Mouse (Mus musculus) testis, adult 2 months (tissue): ENCODE measurements at regions not wholly inside any gene's neighbourhood (a gene's known extent, or its start where the extent isn't known, plus 50 kb on each side); places are given as distances from the start of the nearest gene placed in this dataset.
"Not testable (repeated sequence)": the region's sequence is repeated elsewhere in the genome, so short reads cannot be mapped to it uniquely, and the experiment has no call there.

Source experiments
- CTCF ChIP-seq: fragments of 200-500 bp; IDR thresholded peaks from 2 replicates; pipeline ENCODE4 v1.5.1; 2012; ENCODE audit warnings: low read depth, mild to moderate bottlenecking, inconsistent platforms, low read length, moderate library complexity; ENCODE audit not compliant: control insufficient read depth, insufficient read depth, insufficient replicate concordance
- POLR2A ChIP-seq: fragments of 200-500 bp; IDR thresholded peaks from 2 replicates; pipeline ENCODE4 v1.6.1; 2012; ENCODE audit warnings: low read depth, mild to moderate bottlenecking, inconsistent platforms, low read length, moderate library complexity; ENCODE audit not compliant: control insufficient read depth

DNA sequence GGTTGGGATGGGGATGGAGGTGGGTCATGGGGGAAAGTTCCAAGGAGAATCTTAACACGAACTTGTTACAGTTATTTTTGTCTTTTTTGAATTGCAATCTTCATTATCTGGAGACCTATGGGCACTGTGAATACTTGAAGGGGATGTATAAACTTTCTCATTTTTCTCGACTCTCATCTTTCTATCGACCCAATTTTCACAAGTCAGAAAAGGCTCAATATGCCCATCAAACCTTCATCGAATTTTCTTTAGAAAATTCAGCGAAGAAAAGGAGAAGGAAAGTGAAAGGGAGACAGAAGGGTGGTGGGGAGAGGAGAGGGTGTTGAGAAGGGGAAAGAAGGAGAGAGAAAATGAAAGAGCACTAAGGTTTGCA is 533.6 kb downstream of the Sema5a start:
- TF ChIP-seq POLR2A, CTCF: not testable (repeated sequence)
